Mouse (Mus musculus): ENCODE data around the gene Asphd1. TPM values are rescaled to one million over a fixed set of nuclear protein-coding genes. Genes with fewer than 3 reads are reported as not detected.
A peak's percentile ranks its signal among the peaks of the same experiment; 100 is the strongest.

The Asphd1 gene
- polyA plus RNA-seq, 1 experiment from 2014 or later = 0.23 TPM

GRCm38 (mm10) chr7:126978841-126979240 lies 29.5 kb upstream of the Asphd1 start:
- Histone ChIP-seq H3K36me3 (ENCODE audit: control insufficient read depth, insufficient read depth, low read length) (peaks cover 17% of the 10 kb centered on the region; the same call in 1 of the 2 replicates), H3K4me3 (ENCODE audit: low read depth, low read length) (no peak overlapping the region), H3K9ac (ENCODE audit: low read depth, low read length) (no peak overlapping the region), H3K4me2 (no peak overlapping the region), H3K27me3 (ENCODE audit: control insufficient read depth, insufficient read depth, low read length) (no peaks in the 10 kb centered on the region), H3K4me1 (ENCODE audit: control insufficient read depth, insufficient read depth, low read length) (peaks cover 5% of the 10 kb centered on the region), H3K9me3 (replicated peaks; ENCODE audit: control insufficient read depth, low read length) (no peaks in the 10 kb centered on the region), H3K27ac (ENCODE audit: low read depth, low read length) (no peak overlapping the region)
- no peak for ATAC-seq (replicated peaks; ENCODE audit: insufficient number of reproducible peaks, low FRiP score, low TSS enrichment)
- 84% methylated on average over 6 of the region's 6 CpGs for whole genome bisulfite sequencing (ENCODE audit: insufficient replicate concordance)

GRCm38 (mm10) chr7:126976878-126977459 lies 27.6 kb upstream of the Asphd1 start:
- no peaks in the 10 kb centered on the region for H3K9me3 ChIP-seq (replicated peaks; ENCODE audit: control insufficient read depth, low read length)
- H3K9ac ChIP-seq (ENCODE audit: low read depth, low read length) = peak overlapping the region; percentile 98
- H3K27ac ChIP-seq (ENCODE audit: low read depth, low read length) = no peak overlapping the region
- peak overlapping the region; percentile 91 for H3K4me3 ChIP-seq (ENCODE audit: low read depth, low read length)
- H3K27me3 ChIP-seq (ENCODE audit: control insufficient read depth, insufficient read depth, low read length) = no peaks in the 10 kb centered on the region
- peaks cover 17% of the 10 kb centered on the region; the same call in 1 of the 2 replicates for H3K36me3 ChIP-seq (ENCODE audit: control insufficient read depth, insufficient read depth, low read length)
- H3K4me1 ChIP-seq (ENCODE audit: control insufficient read depth, insufficient read depth, low read length) = peaks cover 5% of the 10 kb centered on the region
- H3K4me2 ChIP-seq = peak overlapping the region; percentile 92
- ATAC-seq (replicated peaks; ENCODE audit: insufficient number of reproducible peaks, low FRiP score, low TSS enrichment) = no peak
- WGBS (ENCODE audit: insufficient replicate concordance) = 25% methylated on average over 14 of the region's 14 CpGs

GRCm38 (mm10) chr7:126975950-126976866 lies 26.8 kb upstream of the Asphd1 start, which contains the start of gene Cdiptos:
TSS of gene Cdiptos (minus strand) at chr7:126976098.
- no peaks in the 10 kb centered on the region for H3K27me3 ChIP-seq (ENCODE audit: control insufficient read depth, insufficient read depth, low read length)
- peak within 1 kb of the TSS; percentile 92 for H3K4me2 ChIP-seq
- H3K27ac ChIP-seq (ENCODE audit: low read depth, low read length) = peak within 1 kb of the TSS; percentile 94
- peaks cover 5% of the 10 kb centered on the region for H3K4me1 ChIP-seq (ENCODE audit: control insufficient read depth, insufficient read depth, low read length)
- peak; percentile 91 for ATAC-seq (replicated peaks; ENCODE audit: insufficient number of reproducible peaks, low FRiP score, low TSS enrichment)
- under 1% methylated on average over 54 of the region's 55 CpGs for WGBS (ENCODE audit: insufficient replicate concordance)
- H3K4me3 ChIP-seq (ENCODE audit: low read depth, low read length) = peak within 1 kb of the TSS; percentile 91
- peaks cover 17% of the 10 kb centered on the region; the same call in 1 of the 2 replicates for H3K36me3 ChIP-seq (ENCODE audit: control insufficient read depth, insufficient read depth, low read length)
- H3K9ac ChIP-seq (ENCODE audit: low read depth, low read length) = peak within 1 kb of the TSS; percentile 98
- H3K9me3 ChIP-seq (replicated peaks; ENCODE audit: control insufficient read depth, low read length) = no peaks in the 10 kb centered on the region

GRCm38 (mm10) chr7:126975893-126975949 lies 26.3 kb upstream of the Asphd1 start, which contains the start of gene Cdipt:
TSS of gene Cdipt (plus strand) at chr7:126975914.
- peak within 1 kb of the TSS; percentile 91 for H3K4me3 ChIP-seq (ENCODE audit: low read depth, low read length)
- WGBS (ENCODE audit: insufficient replicate concordance) = 10% methylated on average over 1 of the region's 1 CpGs

GRCm38 (mm10) chr7:126975493-126975892 lies 26.1 kb upstream of the Asphd1 start:
- no peak overlapping the region for H3K27ac ChIP-seq (ENCODE audit: low read depth, low read length)
- peak overlapping the region; percentile 92 for H3K4me2 ChIP-seq
- no peak for ATAC-seq (replicated peaks; ENCODE audit: insufficient number of reproducible peaks, low FRiP score, low TSS enrichment)
- H3K9me3 ChIP-seq (replicated peaks; ENCODE audit: control insufficient read depth, low read length) = no peaks in the 10 kb centered on the region
- H3K9ac ChIP-seq (ENCODE audit: low read depth, low read length) = peak overlapping the region; percentile 47; the same call in 1 of the 2 replicates
- H3K27me3 ChIP-seq (ENCODE audit: control insufficient read depth, insufficient read depth, low read length) = no peaks in the 10 kb centered on the region
- peaks cover 17% of the 10 kb centered on the region; the same call in 1 of the 2 replicates for H3K36me3 ChIP-seq (ENCODE audit: control insufficient read depth, insufficient read depth, low read length)
- peaks cover 5% of the 10 kb centered on the region for H3K4me1 ChIP-seq (ENCODE audit: control insufficient read depth, insufficient read depth, low read length)
- peak overlapping the region; percentile 91 for H3K4me3 ChIP-seq (ENCODE audit: low read depth, low read length)
- 12% methylated on average over 8 of the region's 8 CpGs for WGBS (ENCODE audit: insufficient replicate concordance)

More at GRCm38 (mm10) chr7:126975893-126975949, 26.3 kb upstream of the Asphd1 start, which contains the start of gene Cdipt:
- Histone ChIP-seq H3K36me3 (ENCODE audit: control insufficient read depth, insufficient read depth, low read length) (peaks cover 17% of the 10 kb centered on the region; the same call in 1 of the 2 replicates), H3K27ac (ENCODE audit: low read depth, low read length) (peak within 1 kb of the TSS; percentile 94), H3K4me2 (peak within 1 kb of the TSS; percentile 92), H3K4me1 (ENCODE audit: control insufficient read depth, insufficient read depth, low read length) (peaks cover 5% of the 10 kb centered on the region), H3K9me3 (replicated peaks; ENCODE audit: control insufficient read depth, low read length) (no peaks in the 10 kb centered on the region), H3K9ac (ENCODE audit: low read depth, low read length) (peak within 1 kb of the TSS; percentile 98), H3K27me3 (ENCODE audit: control insufficient read depth, insufficient read depth, low read length) (no peaks in the 10 kb centered on the region)
- no peak for ATAC-seq (replicated peaks; ENCODE audit: insufficient number of reproducible peaks, low FRiP score, low TSS enrichment)

GRCm38 (mm10) chr7:126967361-126967760 lies 18.0 kb upstream of the Asphd1 start:
- WGBS (ENCODE audit: insufficient replicate concordance) = 55% methylated on average over 6 of the region's 6 CpGs
- Histone ChIP-seq H3K4me3 (ENCODE audit: low read depth, low read length) (no peak overlapping the region), H3K4me2 (no peak overlapping the region), H3K27ac (ENCODE audit: low read depth, low read length) (no peak overlapping the region), H3K9me3 (replicated peaks; ENCODE audit: control insufficient read depth, low read length) (no peaks in the 10 kb centered on the region), H3K9ac (ENCODE audit: low read depth, low read length) (no peak overlapping the region), H3K36me3 (ENCODE audit: control insufficient read depth, insufficient read depth, low read length) (no peaks in the 10 kb centered on the region), H3K27me3 (ENCODE audit: control insufficient read depth, insufficient read depth, low read length) (peaks cover 21% of the 10 kb centered on the region), H3K4me1 (ENCODE audit: control insufficient read depth, insufficient read depth, low read length) (no peaks in the 10 kb centered on the region)
- ATAC-seq (replicated peaks; ENCODE audit: insufficient number of reproducible peaks, low FRiP score, low TSS enrichment) = no peak

- no peak for ATAC-seq (replicated peaks; ENCODE audit: insufficient number of reproducible peaks, low FRiP score, low TSS enrichment)
- H3K4me3 ChIP-seq (ENCODE audit: low read depth, low read length) = no peak overlapping the region
- no peaks in the 10 kb centered on the region for H3K9me3 ChIP-seq (replicated peaks; ENCODE audit: control insufficient read depth, low read length)
- H3K27ac ChIP-seq (ENCODE audit: low read depth, low read length) = no peak overlapping the region
- H3K9ac ChIP-seq (ENCODE audit: low read depth, low read length) = no peak overlapping the region
- H3K4me2 ChIP-seq = no peak overlapping the region
- no peaks in the 10 kb centered on the region for H3K36me3 ChIP-seq (ENCODE audit: control insufficient read depth, insufficient read depth, low read length)
- peaks cover 24% of the 10 kb centered on the region for H3K27me3 ChIP-seq (ENCODE audit: control insufficient read depth, insufficient read depth, low read length)
- H3K4me1 ChIP-seq (ENCODE audit: control insufficient read depth, insufficient read depth, low read length) = no peaks in the 10 kb centered on the region
- 58% methylated on average over 3 of the region's 3 CpGs for WGBS (ENCODE audit: insufficient replicate concordance)
Observed at GRCm38 (mm10) chr7:126965568-126965967, 16.2 kb upstream of the Asphd1 start.

- 27% methylated on average over 19 of the region's 19 CpGs for WGBS (ENCODE audit: insufficient replicate concordance)
- Histone ChIP-seq H3K27ac (ENCODE audit: low read depth, low read length) (no peak overlapping the region), H3K9me3 (replicated peaks; ENCODE audit: control insufficient read depth, low read length) (no peaks in the 10 kb centered on the region), H3K36me3 (ENCODE audit: control insufficient read depth, insufficient read depth, low read length) (no peaks in the 10 kb centered on the region), H3K9ac (ENCODE audit: low read depth, low read length) (no peak overlapping the region), H3K4me3 (ENCODE audit: low read depth, low read length) (no peak overlapping the region), H3K27me3 (ENCODE audit: control insufficient read depth, insufficient read depth, low read length) (peaks cover 24% of the 10 kb centered on the region), H3K4me1 (ENCODE audit: control insufficient read depth, insufficient read depth, low read length) (no peaks in the 10 kb centered on the region), H3K4me2 (peak overlapping the region; percentile 21)
- no peak for ATAC-seq (replicated peaks; ENCODE audit: insufficient number of reproducible peaks, low FRiP score, low TSS enrichment)
Observed at GRCm38 (mm10) chr7:126963548-126964286, 14.3 kb upstream of the Asphd1 start.

Data from heart, embryonic 11.5 days (tissue).